Mouse (Mus musculus): ENCODE measurements around the gene Arih1. TPM values are rescaled to one million over a fixed set of nuclear protein-coding genes. Genes with fewer than 3 reads are reported as not detected.

Gene Arih1
- total and polyA plus RNA-seq, 2 experiments from 2014 or later, result 7.6 to 70.8 TPM

GRCm38 (mm10) chr9:59339107-59339506 is 147.3 kb downstream of the Arih1 start:
- Histone ChIP-seq H3K4me3 (ENCODE audit: low read depth, low read length) (no peak overlapping the region), H3K36me3 (ENCODE audit: insufficient read depth) (peaks cover 51% of the 10 kb centered on the region), H3K4me1 (ENCODE audit: insufficient read depth) (no peaks in the 10 kb centered on the region), H3K9ac (no peak overlapping the region), H3K27me3 (ENCODE audit: insufficient read depth, low read length) (no peaks in the 10 kb centered on the region), H3K4me2 (ENCODE audit: low read depth) (no peak overlapping the region), H3K27ac (ENCODE audit: low read depth, low read length) (no peak overlapping the region), H3K9me3 (ENCODE audit: low read length) (no peaks in the 10 kb centered on the region)
- ATAC-seq (no peak), DNase-seq (no peak)
- no peak for TF ChIP-seq CTCF (IDR thresholded peaks at IDR 0.05; ENCODE audit: low read depth)
- WGBS, result 91% methylated on average over 5 of the region's 5 CpGs

GRCm38 (mm10) chr9:59338411-59338810 is 148.0 kb downstream of the Arih1 start:
- no peak for DNase-seq
- WGBS, result 86% methylated on average over 5 of the region's 5 CpGs
- Histone ChIP-seq H3K27me3 (ENCODE audit: insufficient read depth, low read length) (no peaks in the 10 kb centered on the region), H3K27ac (ENCODE audit: low read depth, low read length) (no peak overlapping the region), H3K4me2 (ENCODE audit: low read depth) (no peak overlapping the region), H3K4me1 (ENCODE audit: insufficient read depth) (no peaks in the 10 kb centered on the region), H3K9me3 (ENCODE audit: low read length) (no peaks in the 10 kb centered on the region), H3K4me3 (ENCODE audit: low read depth, low read length) (no peak overlapping the region), H3K9ac (no peak overlapping the region), H3K36me3 (ENCODE audit: insufficient read depth) (peaks cover 45% of the 10 kb centered on the region)
- ATAC-seq, result no peak
- no peak for TF ChIP-seq CTCF (IDR thresholded peaks at IDR 0.05; ENCODE audit: low read depth)

Other genes with a start within 250 kb of the Arih1 start
- gene Adpgk, start 195.1 kb downstream of the Arih1 start, total RNA-seq (2014; rRNA removed), result 20.4 and 26.8 TPM in 2 replicates
- gene Adpgk, start 195.1 kb downstream of the Arih1 start, polyA plus RNA-seq (2015; fragmentation: Nextera tagmentation; extraction: Ambion mirVana), result 14.5 and 16.2 TPM in 2 replicates
- 43.8 and 49.3 TPM in 2 replicates for gene Bbs4, start 133.1 kb downstream of the Arih1 start, total RNA-seq (2014; rRNA removed)
- 49.5 and 61.7 TPM in 2 replicates for gene Bbs4, start 133.1 kb downstream of the Arih1 start, polyA plus RNA-seq (2015; fragmentation: Nextera tagmentation; extraction: Ambion mirVana)
- gene Hexa, start 52.9 kb upstream of the Arih1 start, total RNA-seq (2014; rRNA removed), result 48.1 and 50.7 TPM in 2 replicates
- gene Hexa, start 52.9 kb upstream of the Arih1 start, polyA plus RNA-seq (2015; fragmentation: Nextera tagmentation; extraction: Ambion mirVana), result 46.3 and 49.9 TPM in 2 replicates
- 0.38 and 1.8 TPM in 2 replicates for gene Tmem202, start 53.2 kb upstream of the Arih1 start, total RNA-seq (2014; rRNA removed)
- gene Tmem202, start 53.2 kb upstream of the Arih1 start, polyA plus RNA-seq (2015; fragmentation: Nextera tagmentation; extraction: Ambion mirVana), result 1.2 TPM in 2 replicates
- gene Celf6, start 91.3 kb upstream of the Arih1 start, total RNA-seq (2014; rRNA removed), result 53.8 and 97.6 TPM in 2 replicates
- gene Celf6, start 91.3 kb upstream of the Arih1 start, polyA plus RNA-seq (2015; fragmentation: Nextera tagmentation; extraction: Ambion mirVana), result 19.3 and 41.7 TPM in 2 replicates
- 133 and 137 TPM in 2 replicates for gene Parp6, start 130.7 kb upstream of the Arih1 start, total RNA-seq (2014; rRNA removed)
- gene Parp6, start 130.7 kb upstream of the Arih1 start, polyA plus RNA-seq (2015; fragmentation: Nextera tagmentation; extraction: Ambion mirVana), result 181 and 195 TPM in 2 replicates
- 677 and 762 TPM in 2 replicates for gene Pkm, start 169.8 kb upstream of the Arih1 start, total RNA-seq (2014; rRNA removed)
- gene Pkm, start 169.8 kb upstream of the Arih1 start, polyA plus RNA-seq (2015; fragmentation: Nextera tagmentation; extraction: Ambion mirVana), result 764 and 783 TPM in 2 replicates
- gene Gramd2, start 193.5 kb upstream of the Arih1 start, total RNA-seq (2014; rRNA removed), result 5.7 and 8.6 TPM in 2 replicates
- 4.7 and 5.3 TPM in 2 replicates for gene Gramd2, start 193.5 kb upstream of the Arih1 start, polyA plus RNA-seq (2015; fragmentation: Nextera tagmentation; extraction: Ambion mirVana)

Data from forebrain, postnatal 0 days (tissue).